Mouse (Mus musculus) CH12F3 (cell line): ENCODE results near the gene Cpa5.

Experiments used
- in situ Hi-C: fragments of 300-500 bp; cut with MboI; formaldehyde crosslinking; loops from 2 replicates; pipeline ENCODE4 v1.14.3; 2020; ENCODE audit warnings: low sequenced_read_pairs

The Cpa5 gene

GRCm38 (mm10) chr6:30600995-30601394, 9.8 kb upstream of the Cpa5 start:
- in situ Hi-C loops: no loop called here

GRCm38 (mm10) chr6:30604342-30604867, 6.4 kb upstream of the Cpa5 start:
- in situ Hi-C loops: no loop called here

- in situ Hi-C loops: no loop called here
Measured at GRCm38 (mm10) chr6:30605111-30605510, 5.7 kb upstream of the Cpa5 start.

GRCm38 (mm10) chr6:30605672-30606071, 5.1 kb upstream of the Cpa5 start:
- in situ Hi-C loops: no loop called here

- in situ Hi-C loops: no loop called here
Measured at GRCm38 (mm10) chr6:30611212-30611611, 402 bp downstream of the Cpa5 start.

GRCm38 (mm10) chr6:30614251-30614650, 3.4 kb downstream of the Cpa5 start:
- in situ Hi-C loops: no loop called here

GRCm38 (mm10) chr6:30615741-30616140, 4.9 kb downstream of the Cpa5 start:
- in situ Hi-C loops: no loop called here

- in situ Hi-C loops: no loop called here
Measured at GRCm38 (mm10) chr6:30616491-30616941, 5.7 kb downstream of the Cpa5 start.

GRCm38 (mm10) chr6:30617020-30617958, 6.5 kb downstream of the Cpa5 start:
- in situ Hi-C loops: no loop called here

GRCm38 (mm10) chr6:30617959-30618590, 7.3 kb downstream of the Cpa5 start:
- in situ Hi-C loops: no loop called here

GRCm38 (mm10) chr6:30618735-30619134, 7.9 kb downstream of the Cpa5 start:
- in situ Hi-C loops: no loop called here

GRCm38 (mm10) chr6:30619606-30620005, 8.8 kb downstream of the Cpa5 start:
- in situ Hi-C loops: no loop called here

- in situ Hi-C loops: no loop called here
Measured at GRCm38 (mm10) chr6:30620591-30620990, 9.8 kb downstream of the Cpa5 start.

- in situ Hi-C loops: no loop called here
Measured at GRCm38 (mm10) chr6:30620994-30621393, 10.2 kb downstream of the Cpa5 start.

- in situ Hi-C loops: no loop called here
Measured at GRCm38 (mm10) chr6:30621986-30622389, 11.2 kb downstream of the Cpa5 start.

- in situ Hi-C loops: no loop called here
Measured at GRCm38 (mm10) chr6:30624763-30625162, 14.0 kb downstream of the Cpa5 start.

- in situ Hi-C loops: no loop called here
Measured at GRCm38 (mm10) chr6:30628152-30628551, 17.3 kb downstream of the Cpa5 start.

GRCm38 (mm10) chr6:30629989-30630388, 19.2 kb downstream of the Cpa5 start:
- in situ Hi-C loops: no loop called here

GRCm38 (mm10) chr6:30635361-30635862, 24.6 kb downstream of the Cpa5 start:
- in situ Hi-C loops: no loop called here

GRCm38 (mm10) chr6:30636186-30636842, 25.5 kb downstream of the Cpa5 start:
- in situ Hi-C loops: no loop called here

GRCm38 (mm10) chr6:30638674-30639268, 28.0 kb downstream of the Cpa5 start, which contains the start of gene Cpa1:
Gene Cpa1 (plus strand): TSS chr6:30639218.
- in situ Hi-C loops: no loop called here
